Mouse (Mus musculus) small intestine, adult 2 months (tissue): ENCODE results near the gene Trpm3.

Experiments
- CTCF ChIP-seq: fragments of 200-500 bp; IDR thresholded peaks from 2 replicates; pipeline ENCODE4 v1.5.1; 2012; ENCODE audit warnings: low read depth, mild to moderate bottlenecking, control low read depth, inconsistent platforms, low read length, moderate library complexity, mixed read lengths; ENCODE audit not compliant: insufficient replicate concordance, insufficient read length; ENCODE audit errors: extremely low read depth
- POLR2A ChIP-seq: fragments of 200-500 bp; IDR thresholded peaks from 2 replicates; pipeline ENCODE4 v1.6.1; 2012; ENCODE audit warnings: low read depth, mild to moderate bottlenecking, control low read depth, inconsistent platforms, low read length, moderate library complexity

GRCm38 (mm10) chr19:22132626-22133025 lies 6.2 kb upstream of the Trpm3 start:
- TF ChIP-seq CTCF (no peak), POLR2A (no peak)
